Mouse (Mus musculus): Measurements from ENCODE around the gene Ahcyl2. TPM values are rescaled to one million over a fixed set of nuclear protein-coding genes. Genes with fewer than 3 reads are reported as not detected.

The Ahcyl2 gene
- polyA plus RNA-seq, 1 experiment from 2014 or later, result 14.5 TPM

DNA sequence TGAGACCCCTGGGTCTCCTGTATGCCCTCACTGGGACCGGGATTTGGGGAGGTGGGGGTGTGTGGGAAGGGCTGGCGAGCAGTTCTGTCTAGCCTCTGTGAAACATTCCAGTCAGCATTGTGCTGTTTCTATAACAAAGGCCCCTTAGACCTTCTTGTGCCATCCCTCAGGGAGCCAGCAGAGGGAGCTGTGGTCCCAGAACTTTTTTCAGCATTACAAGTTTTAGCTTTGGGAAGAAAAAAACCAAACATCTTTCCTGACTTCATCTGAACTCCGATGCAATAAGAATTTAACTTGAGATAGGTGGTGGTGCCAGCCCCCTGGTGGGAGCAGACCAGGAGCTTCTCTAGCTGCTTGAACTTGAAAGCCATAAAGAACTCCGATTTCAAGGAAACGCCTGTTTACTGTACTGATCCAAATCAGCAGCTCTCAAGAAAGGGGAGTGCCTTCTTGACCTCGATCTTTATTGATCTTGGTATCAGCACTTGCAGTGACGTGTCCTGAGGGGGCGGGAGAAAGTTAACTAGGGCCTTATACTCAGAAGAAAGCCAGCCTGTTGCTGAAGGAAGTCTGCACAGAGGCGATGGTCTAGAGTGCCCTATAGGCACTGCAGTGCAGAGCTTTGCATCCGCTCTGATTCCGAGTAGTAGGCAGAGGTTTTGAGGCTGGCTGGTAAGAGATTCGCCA, 85.5 kb downstream of the Ahcyl2 start:
- ATAC-seq (ENCODE audit: insufficient number of reproducible peaks, low FRiP score), result peak; percentile 68; the same call in 1 of the 2 replicates
- Histone ChIP-seq H3K27ac (ENCODE audit: poor library complexity, severe bottlenecking) (no peak overlapping the region), H3K4me1 (replicated peaks) (peaks cover 33% of the 10 kb centered on the region), H3K27me3 (replicated peaks) (no peaks in the 10 kb centered on the region), H3K4me3 (peak overlapping the region; percentile 29), H3K9me3 (replicated peaks) (no peaks in the 10 kb centered on the region), H3K9ac (peak overlapping the region; percentile 48; the same call in 1 of the 2 replicates), H3K36me3 (no peaks in the 10 kb centered on the region), H3K4me2 (peak overlapping the region; percentile 66)
- 21% methylated on average over 12 of the region's 12 CpGs for WGBS

DNA sequence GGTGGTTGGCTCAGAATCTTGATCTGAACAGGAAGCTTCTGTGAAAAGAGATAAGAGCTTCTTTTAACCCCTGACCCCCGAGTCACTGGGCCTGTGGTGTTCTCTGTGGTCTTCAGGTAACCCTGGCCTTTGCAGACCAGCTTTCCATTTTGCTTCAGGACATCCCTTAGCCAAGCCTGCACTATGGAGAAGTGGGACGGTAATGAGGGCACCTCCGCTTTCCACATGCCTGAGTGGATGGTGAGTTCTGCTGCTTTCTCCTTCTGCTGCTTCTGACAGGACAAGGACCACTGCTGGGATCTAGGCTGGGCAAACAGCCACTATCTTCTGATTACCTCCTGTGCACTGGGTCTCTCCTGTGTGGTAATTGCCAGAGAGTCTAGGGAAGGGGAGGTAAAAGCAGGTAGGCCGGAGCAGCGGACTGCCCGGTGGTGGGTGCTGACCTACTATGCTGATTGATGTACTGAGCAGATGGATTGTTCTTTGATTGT, 86.1 kb downstream of the Ahcyl2 start:
- ATAC-seq (ENCODE audit: insufficient number of reproducible peaks, low FRiP score), result no peak
- Histone ChIP-seq H3K27ac (ENCODE audit: poor library complexity, severe bottlenecking) (no peak overlapping the region), H3K27me3 (replicated peaks) (no peaks in the 10 kb centered on the region), H3K4me3 (0 out of 2 replicates have a peak overlapping the region, but pooled peaks have one; percentile 29), H3K4me2 (peak overlapping the region; percentile 66), H3K4me1 (replicated peaks) (peaks cover 37% of the 10 kb centered on the region), H3K9ac (peak overlapping the region; percentile 48; the same call in 1 of the 2 replicates), H3K9me3 (replicated peaks) (no peaks in the 10 kb centered on the region), H3K36me3 (no peaks in the 10 kb centered on the region)
- 83% methylated on average over 6 of the region's 6 CpGs for WGBS

DNA sequence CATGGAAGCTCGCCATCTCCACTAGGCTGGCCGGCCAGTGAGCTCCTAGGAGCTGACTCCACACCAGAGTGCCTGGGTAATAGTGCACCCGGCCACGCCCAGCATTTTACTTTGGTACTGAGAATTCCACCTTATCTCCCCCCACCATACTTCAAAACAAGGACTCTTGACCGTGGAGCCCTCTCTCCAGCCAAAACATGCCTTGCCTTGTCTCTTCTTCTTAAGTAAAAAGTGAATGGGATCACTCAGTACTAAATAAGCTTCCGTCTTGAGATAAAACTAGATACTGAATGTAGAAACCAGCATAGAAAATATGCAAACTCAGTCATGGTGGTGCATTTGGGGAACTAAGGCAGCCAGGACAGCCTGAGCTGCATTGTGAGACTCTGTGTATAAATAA, 90.8 kb downstream of the Ahcyl2 start:
- Histone ChIP-seq H3K36me3 (0 out of 2 replicates have a peak, but pooled peaks cover 3% of the 10 kb centered on the region), H3K27me3 (replicated peaks) (no peaks in the 10 kb centered on the region), H3K9ac (no peak overlapping the region), H3K4me1 (replicated peaks) (peaks cover 35% of the 10 kb centered on the region), H3K27ac (ENCODE audit: poor library complexity, severe bottlenecking) (peak overlapping the region; percentile 27; the same call in 1 of the 2 replicates), H3K4me2 (no peak overlapping the region), H3K9me3 (replicated peaks) (no peaks in the 10 kb centered on the region), H3K4me3 (no peak overlapping the region)
- ATAC-seq (ENCODE audit: insufficient number of reproducible peaks, low FRiP score), result peak; percentile 87
- WGBS, result 40% methylated on average over 6 of the region's 6 CpGs

DNA sequence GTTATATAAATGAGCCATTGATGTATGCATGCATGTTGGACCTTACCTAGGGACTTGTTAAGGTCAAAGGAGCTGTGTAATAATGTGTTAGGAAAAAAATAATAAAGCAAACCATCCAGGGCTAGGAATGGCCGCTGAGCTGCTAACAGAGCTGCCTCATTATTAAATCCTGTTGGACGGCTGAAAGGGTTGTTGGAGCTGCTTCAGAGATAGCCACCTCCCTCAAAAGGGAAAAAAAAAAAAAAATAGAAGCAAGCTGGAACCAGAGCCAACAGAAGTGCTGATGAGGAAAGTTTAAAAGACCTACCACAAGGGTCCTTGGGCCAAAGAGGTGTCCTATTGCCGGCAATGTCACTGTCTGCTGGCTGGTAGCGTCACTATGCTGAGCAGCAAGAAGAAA, 91.5 kb downstream of the Ahcyl2 start:
- no peaks in the 10 kb centered on the region for H3K9me3 ChIP-seq (replicated peaks)
- H3K36me3 ChIP-seq, result 0 out of 2 replicates have a peak, but pooled peaks cover 3% of the 10 kb centered on the region
- no peak overlapping the region for H3K4me3 ChIP-seq
- H3K27ac ChIP-seq (ENCODE audit: poor library complexity, severe bottlenecking), result no peak overlapping the region
- no peaks in the 10 kb centered on the region for H3K27me3 ChIP-seq (replicated peaks)
- WGBS, result 67% methylated on average over 4 of the region's 4 CpGs
- ATAC-seq (ENCODE audit: insufficient number of reproducible peaks, low FRiP score), result no peak
- H3K4me1 ChIP-seq (replicated peaks), result peaks cover 30% of the 10 kb centered on the region
- H3K4me2 ChIP-seq, result no peak overlapping the region
- H3K9ac ChIP-seq, result no peak overlapping the region

DNA sequence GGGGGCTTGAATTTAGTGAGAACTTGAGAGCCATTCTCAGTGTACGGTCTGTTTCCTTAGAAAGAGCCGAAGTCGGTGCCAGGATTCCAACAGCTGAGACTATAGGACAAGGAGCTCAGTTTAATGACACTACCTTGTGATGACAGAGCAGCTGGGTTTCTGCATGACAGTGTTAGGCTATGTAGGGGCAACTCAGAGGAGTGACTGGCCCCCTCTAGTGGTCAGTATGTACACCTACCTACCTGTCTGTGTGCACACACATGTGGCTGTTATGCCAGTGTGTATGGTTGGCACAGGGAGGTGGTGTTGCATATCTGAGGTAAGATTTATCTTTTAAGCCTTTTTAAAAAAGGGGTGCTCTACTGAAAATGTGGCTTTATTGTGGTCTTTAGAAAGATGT, 92.4 kb downstream of the Ahcyl2 start:
- H3K27ac ChIP-seq (ENCODE audit: poor library complexity, severe bottlenecking), result no peak overlapping the region

DNA sequence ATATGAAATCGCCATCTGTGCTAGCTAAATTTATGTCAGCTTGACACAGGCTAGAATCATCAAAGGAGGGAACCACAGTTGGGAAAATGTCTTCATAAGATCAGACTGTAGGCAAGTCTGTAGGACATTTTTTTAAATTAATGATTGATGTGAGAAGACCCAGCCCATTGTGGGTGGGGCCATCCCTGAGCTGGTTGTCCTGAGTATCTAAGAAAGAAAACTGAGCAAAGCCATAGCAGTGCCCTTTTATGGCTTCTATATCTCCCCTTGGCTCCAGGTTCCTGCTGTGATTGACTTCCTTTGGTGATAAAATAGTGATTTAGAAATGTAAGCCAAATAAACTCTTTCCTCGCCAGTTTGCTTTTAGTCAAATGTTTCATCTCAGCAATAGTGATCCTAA, 97.1 kb downstream of the Ahcyl2 start:
- H3K4me2 ChIP-seq, result no peak overlapping the region
- H3K9me3 ChIP-seq (replicated peaks), result no peaks in the 10 kb centered on the region
- H3K4me3 ChIP-seq, result no peak overlapping the region
- H3K9ac ChIP-seq, result no peak overlapping the region
- peaks cover 10% of the 10 kb centered on the region for H3K36me3 ChIP-seq
- WGBS, result 92% methylated on average over 2 of the region's 2 CpGs
- no peak for ATAC-seq (ENCODE audit: insufficient number of reproducible peaks, low FRiP score)
- H3K4me1 ChIP-seq (replicated peaks), result 0 out of 2 replicates have a peak, but pooled peaks cover 5% of the 10 kb centered on the region
- H3K27me3 ChIP-seq (replicated peaks), result no peaks in the 10 kb centered on the region
- H3K27ac ChIP-seq (ENCODE audit: poor library complexity, severe bottlenecking), result no peak overlapping the region

More for the DNA sequence above, 92.4 kb downstream of the Ahcyl2 start:
- no peaks in the 10 kb centered on the region for H3K27me3 ChIP-seq (replicated peaks)
- H3K4me1 ChIP-seq (replicated peaks), result peaks cover 30% of the 10 kb centered on the region
- ATAC-seq (ENCODE audit: insufficient number of reproducible peaks, low FRiP score), result peak; percentile 85
- no peaks in the 10 kb centered on the region for H3K9me3 ChIP-seq (replicated peaks)
- H3K4me2 ChIP-seq, result no peak overlapping the region
- WGBS, result 75% methylated on average over 3 of the region's 3 CpGs
- H3K9ac ChIP-seq, result no peak overlapping the region
- no peak overlapping the region for H3K4me3 ChIP-seq
- 0 out of 2 replicates have a peak, but pooled peaks cover 3% of the 10 kb centered on the region for H3K36me3 ChIP-seq

DNA sequence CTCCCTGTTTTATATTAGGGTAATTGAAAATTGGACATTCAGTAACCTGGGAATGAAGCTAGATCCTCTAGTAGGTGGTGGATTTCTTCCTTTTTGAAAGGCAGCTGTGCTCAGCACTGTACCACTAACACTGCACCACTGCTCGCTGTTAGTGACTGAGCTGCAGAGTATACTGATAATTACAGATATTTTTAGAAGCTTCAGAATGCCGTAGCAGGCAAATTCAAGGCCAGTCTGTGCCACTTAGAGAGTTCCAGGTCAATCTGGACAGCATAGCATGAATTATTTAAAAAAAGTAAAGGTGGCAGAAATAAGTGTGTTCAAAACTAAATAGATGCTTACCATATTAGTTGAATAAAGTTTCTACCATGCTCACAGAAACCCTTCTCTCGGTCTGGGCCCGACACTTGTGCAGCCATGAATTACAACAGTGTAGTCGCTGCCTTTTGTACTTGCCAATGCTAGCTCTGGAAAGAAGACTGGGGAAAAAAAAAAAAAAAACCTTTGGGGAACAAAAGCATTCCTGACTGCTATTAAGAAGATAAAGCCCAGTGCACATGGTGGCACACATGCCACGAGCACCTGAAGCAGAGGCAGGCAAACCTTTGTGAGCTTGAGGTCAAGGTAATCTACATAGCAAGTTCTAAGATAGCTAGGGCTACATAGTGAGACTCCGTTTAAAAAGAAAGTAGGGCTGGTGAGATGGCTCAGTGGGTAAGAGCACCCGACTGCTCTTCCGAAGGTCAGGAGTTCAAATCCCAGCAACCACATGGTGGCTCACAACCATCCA, 99.3 kb downstream of the Ahcyl2 start:
- ATAC-seq (ENCODE audit: insufficient number of reproducible peaks, low FRiP score), result no peak
- peak overlapping the region; percentile 83 for H3K27ac ChIP-seq (ENCODE audit: poor library complexity, severe bottlenecking)
- 60% methylated on average over 9 of the region's 9 CpGs for WGBS

DNA sequence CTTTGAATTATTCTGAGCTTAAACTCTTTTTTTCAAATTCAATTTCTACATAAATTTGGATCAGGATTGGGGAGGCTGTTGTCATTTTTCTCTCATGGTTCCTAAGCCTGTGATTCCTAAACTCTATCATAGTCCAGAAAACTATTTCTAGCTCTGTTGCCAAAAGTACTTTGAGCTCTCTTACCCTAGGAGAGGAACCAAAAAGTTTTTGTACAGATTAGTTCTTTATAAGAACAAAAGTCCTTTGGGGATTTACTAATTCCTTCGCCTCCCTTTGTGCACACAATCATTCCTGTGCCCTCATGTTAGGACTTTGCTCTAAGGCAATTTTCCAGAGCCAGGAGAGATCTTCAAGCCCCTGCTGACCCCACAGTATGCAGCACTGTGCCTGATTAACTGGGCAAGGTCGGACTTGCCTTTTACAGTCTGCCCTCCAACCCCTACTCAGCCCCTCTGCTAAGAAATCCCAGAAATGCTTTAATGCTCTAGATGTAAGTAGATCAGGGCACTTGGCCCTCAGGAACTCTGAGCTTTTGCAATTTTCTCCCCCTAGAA, 100.6 kb downstream of the Ahcyl2 start:
- Histone ChIP-seq H3K9me3 (replicated peaks) (no peaks in the 10 kb centered on the region), H3K27me3 (replicated peaks) (no peaks in the 10 kb centered on the region), H3K27ac (ENCODE audit: poor library complexity, severe bottlenecking) (no peak overlapping the region), H3K4me2 (no peak overlapping the region), H3K36me3 (peaks cover 10% of the 10 kb centered on the region), H3K4me3 (no peak overlapping the region), H3K9ac (no peak overlapping the region), H3K4me1 (replicated peaks) (peaks cover 8% of the 10 kb centered on the region)
- no peak for ATAC-seq (ENCODE audit: insufficient number of reproducible peaks, low FRiP score)
- 83% methylated on average over 2 of the region's 2 CpGs for WGBS

More for the DNA sequence above, 99.3 kb downstream of the Ahcyl2 start:
- Histone ChIP-seq H3K4me2 (no peak overlapping the region), H3K9me3 (replicated peaks) (no peaks in the 10 kb centered on the region), H3K4me1 (replicated peaks) (0 out of 2 replicates have a peak, but pooled peaks cover 5% of the 10 kb centered on the region), H3K36me3 (peaks cover 12% of the 10 kb centered on the region), H3K27me3 (replicated peaks) (no peaks in the 10 kb centered on the region), H3K9ac (no peak overlapping the region), H3K4me3 (no peak overlapping the region)

DNA sequence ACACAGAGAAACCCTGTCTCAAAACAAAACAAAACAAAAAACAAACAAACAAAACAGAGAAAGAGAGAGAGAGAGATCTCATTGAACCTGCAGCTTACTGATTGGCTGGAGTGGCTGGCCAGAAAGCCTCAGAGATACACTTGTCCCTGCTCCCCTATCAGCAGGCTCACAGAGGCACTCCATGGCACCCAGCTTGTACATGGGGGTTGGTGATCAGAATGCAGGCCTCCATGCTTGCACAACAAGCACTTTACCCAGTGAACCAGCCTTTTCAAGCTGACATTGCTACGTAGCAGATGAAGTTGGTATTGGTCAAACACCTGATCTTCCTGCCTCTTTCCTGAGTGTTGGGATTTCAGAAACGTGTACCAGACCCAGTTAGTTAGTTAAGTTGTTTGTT, 105.8 kb downstream of the Ahcyl2 start:
- peak overlapping the region; percentile 75 for H3K27ac ChIP-seq (ENCODE audit: poor library complexity, severe bottlenecking)
- no peaks in the 10 kb centered on the region for H3K27me3 ChIP-seq (replicated peaks)
- peaks cover 10% of the 10 kb centered on the region for H3K36me3 ChIP-seq
- H3K4me2 ChIP-seq, result no peak overlapping the region
- 54% methylated on average over 2 of the region's 2 CpGs for WGBS
- peaks cover 25% of the 10 kb centered on the region for H3K4me1 ChIP-seq (replicated peaks)
- no peak for ATAC-seq (ENCODE audit: insufficient number of reproducible peaks, low FRiP score)
- no peak overlapping the region for H3K4me3 ChIP-seq
- H3K9ac ChIP-seq, result no peak overlapping the region
- H3K9me3 ChIP-seq (replicated peaks), result no peaks in the 10 kb centered on the region

DNA sequence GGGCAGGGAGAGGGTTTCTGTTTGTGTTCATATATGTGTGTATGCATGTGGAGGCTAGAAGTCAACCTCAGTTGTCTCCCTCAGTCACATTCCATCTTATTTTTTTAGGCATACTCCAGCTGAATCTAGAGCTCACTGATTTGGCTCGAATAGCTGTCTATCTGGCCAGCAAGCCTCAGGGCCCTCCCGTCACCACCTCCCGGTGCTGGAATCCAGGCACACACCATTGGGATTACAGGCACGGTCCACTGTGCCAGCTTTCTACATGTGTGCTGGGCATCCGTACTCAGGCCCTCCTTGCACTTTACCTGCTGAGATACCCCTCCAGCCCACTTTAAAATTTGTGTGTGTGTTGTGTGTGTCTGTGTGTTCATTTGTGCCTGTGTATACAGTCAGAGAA, 107.8 kb downstream of the Ahcyl2 start:
- H3K9ac ChIP-seq, result no peak overlapping the region
- peaks cover 34% of the 10 kb centered on the region for H3K4me1 ChIP-seq (replicated peaks)
- WGBS, result 43% methylated on average over 5 of the region's 5 CpGs
- peaks cover 6% of the 10 kb centered on the region for H3K36me3 ChIP-seq
- no peaks in the 10 kb centered on the region for H3K27me3 ChIP-seq (replicated peaks)
- H3K4me2 ChIP-seq, result no peak overlapping the region
- H3K9me3 ChIP-seq (replicated peaks), result no peaks in the 10 kb centered on the region
- ATAC-seq (ENCODE audit: insufficient number of reproducible peaks, low FRiP score), result no peak
- peak overlapping the region; percentile 0; the same call in 1 of the 2 replicates for H3K27ac ChIP-seq (ENCODE audit: poor library complexity, severe bottlenecking)
- H3K4me3 ChIP-seq, result no peak overlapping the region

DNA sequence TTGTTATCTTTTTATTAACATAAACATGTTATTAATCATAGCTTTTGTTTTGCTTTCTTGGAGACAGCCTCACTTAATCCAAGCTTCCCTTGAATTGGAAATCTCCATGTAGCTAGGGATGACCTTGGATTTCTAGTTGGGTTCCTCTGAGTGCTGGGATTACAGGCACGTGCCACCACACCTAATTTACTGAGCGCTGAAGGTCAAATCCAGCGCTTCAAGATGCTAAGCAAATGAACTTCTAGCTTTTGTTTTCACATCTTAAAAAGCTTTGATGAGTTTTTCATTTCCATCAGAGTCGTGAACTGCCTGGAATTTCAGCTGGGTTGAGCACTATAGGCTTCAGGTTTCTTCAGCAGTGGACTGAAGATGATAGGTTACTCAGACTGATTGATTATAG, 109.0 kb downstream of the Ahcyl2 start:
- Histone ChIP-seq H3K4me2 (no peak overlapping the region), H3K4me1 (replicated peaks) (peaks cover 43% of the 10 kb centered on the region), H3K9me3 (replicated peaks) (no peaks in the 10 kb centered on the region), H3K9ac (no peak overlapping the region), H3K27me3 (replicated peaks) (no peaks in the 10 kb centered on the region), H3K36me3 (peaks cover 3% of the 10 kb centered on the region; the same call in 1 of the 2 replicates), H3K4me3 (no peak overlapping the region), H3K27ac (ENCODE audit: poor library complexity, severe bottlenecking) (no peak overlapping the region)
- 80% methylated on average over 4 of the region's 4 CpGs for WGBS
- no peak for ATAC-seq (ENCODE audit: insufficient number of reproducible peaks, low FRiP score)

Data from heart, embryonic 12.5 days (tissue).